Mouse (Mus musculus): ENCODE measurements around the gene Cfap45.

Cfap45 gene

GRCm38 (mm10) chr1:172514551-172515268, 5.9 kb upstream of the Cfap45 start:
- in situ Hi-C loops (cut with MboI; ENCODE audit: low sequenced_read_pairs), result no loop called here

GRCm38 (mm10) chr1:172515396-172515795, 5.2 kb upstream of the Cfap45 start:
- in situ Hi-C loops (cut with MboI; ENCODE audit: low sequenced_read_pairs), result no loop called here

- in situ Hi-C loops (cut with MboI; ENCODE audit: low sequenced_read_pairs), result no loop called here
Measured at GRCm38 (mm10) chr1:172518013-172518412, 2.6 kb upstream of the Cfap45 start.

- in situ Hi-C loops (cut with MboI; ENCODE audit: low sequenced_read_pairs), result no loop called here
Measured at GRCm38 (mm10) chr1:172519644-172520043, 957 bp upstream of the Cfap45 start.

GRCm38 (mm10) chr1:172522524-172522923, 1.9 kb downstream of the Cfap45 start:
- in situ Hi-C loops (cut with MboI; ENCODE audit: low sequenced_read_pairs), result no loop called here

- in situ Hi-C loops (cut with MboI; ENCODE audit: low sequenced_read_pairs), result no loop called here
Measured at GRCm38 (mm10) chr1:172523699-172524101, 3.1 kb downstream of the Cfap45 start.

GRCm38 (mm10) chr1:172525027-172525764, 4.6 kb downstream of the Cfap45 start:
- in situ Hi-C loops (cut with MboI; ENCODE audit: low sequenced_read_pairs), result no loop called here

- in situ Hi-C loops (cut with MboI; ENCODE audit: low sequenced_read_pairs), result no loop called here
Measured at GRCm38 (mm10) chr1:172525971-172526370, 5.4 kb downstream of the Cfap45 start.

- in situ Hi-C loops (cut with MboI; ENCODE audit: low sequenced_read_pairs), result no loop called here
Measured at GRCm38 (mm10) chr1:172526380-172527081, 5.9 kb downstream of the Cfap45 start.

- in situ Hi-C loops (cut with MboI; ENCODE audit: low sequenced_read_pairs), result no loop called here
Measured at GRCm38 (mm10) chr1:172527431-172527830, 6.8 kb downstream of the Cfap45 start.

- in situ Hi-C loops (cut with MboI; ENCODE audit: low sequenced_read_pairs), result no loop called here
Measured at GRCm38 (mm10) chr1:172528701-172529100, 8.1 kb downstream of the Cfap45 start.

- in situ Hi-C loops (cut with MboI; ENCODE audit: low sequenced_read_pairs), result no loop called here
Measured at GRCm38 (mm10) chr1:172530544-172531220, 10.1 kb downstream of the Cfap45 start.

GRCm38 (mm10) chr1:172532551-172532950, 11.9 kb downstream of the Cfap45 start:
- in situ Hi-C loops (cut with MboI; ENCODE audit: low sequenced_read_pairs), result no loop called here

- in situ Hi-C loops (cut with MboI; ENCODE audit: low sequenced_read_pairs), result no loop called here
Measured at GRCm38 (mm10) chr1:172535116-172535515, 14.5 kb downstream of the Cfap45 start.

GRCm38 (mm10) chr1:172539827-172540226, 19.2 kb downstream of the Cfap45 start:
- in situ Hi-C loops (cut with MboI; ENCODE audit: low sequenced_read_pairs), result no loop called here

- in situ Hi-C loops (cut with MboI; ENCODE audit: low sequenced_read_pairs), result no loop called here
Measured at GRCm38 (mm10) chr1:172540283-172540820, 19.8 kb downstream of the Cfap45 start.

GRCm38 (mm10) chr1:172546062-172546461, 25.5 kb downstream of the Cfap45 start:
- in situ Hi-C loops (cut with MboI; ENCODE audit: low sequenced_read_pairs), result no loop called here

- in situ Hi-C loops (cut with MboI; ENCODE audit: low sequenced_read_pairs), result no loop called here
Measured at GRCm38 (mm10) chr1:172548501-172548900, 27.9 kb downstream of the Cfap45 start.

GRCm38 (mm10) chr1:172549314-172549713, 28.7 kb downstream of the Cfap45 start:
- in situ Hi-C loops (cut with MboI; ENCODE audit: low sequenced_read_pairs), result no loop called here

- in situ Hi-C loops (cut with MboI; ENCODE audit: low sequenced_read_pairs), result no loop called here
Measured at GRCm38 (mm10) chr1:172549717-172550116, 29.1 kb downstream of the Cfap45 start.

GRCm38 (mm10) chr1:172550551-172550951, 29.9 kb downstream of the Cfap45 start:
- in situ Hi-C loops (cut with MboI; ENCODE audit: low sequenced_read_pairs), result no loop called here
